Mouse (Mus musculus): ENCODE measurements at regions not wholly inside any gene's neighbourhood (a gene's known extent, or its start where the extent isn't known, plus 50 kb on each side); places are given as distances from the start of the nearest gene placed in this dataset.

- TF ChIP-seq POLR2A (IDR thresholded peaks at IDR 0.05; ENCODE audit: borderline replicate concordance, low read depth, low read length) (no peak), CTCF (IDR thresholded peaks at IDR 0.05; ENCODE audit: low read depth, low read length) (no peak)
These were observed 74.9 kb upstream of the Gm47985 start for GRCm38 (mm10) chr1:151107401-151107800.

All from bone marrow macrophage, adult 2 months (primary cell).